Mouse (Mus musculus) thymus, adult 2 months (tissue): ENCODE data around the gene Itga5. TPM values are rescaled to one million over a fixed set of nuclear protein-coding genes. Genes with fewer than 3 reads are reported as not detected.
A peak's percentile ranks its signal among the peaks of the same experiment; 100 is the strongest.

ENCODE experiments used
- DNase-seq: peaks from one replicate; pipeline ENCODE4 v3.0.0; 2021
- H3K27ac ChIP-seq: fragments of 200-500 bp; 2 replicates; pipeline ENCODE4 v1.5.1; 2012; ENCODE audit warnings: low read length, control low read depth; ENCODE audit not compliant: control insufficient read depth, insufficient read depth
- H3K27me3 ChIP-seq: fragments of 200-500 bp; 2 replicates; pipeline ENCODE4 v1.6.1; 2012; ENCODE audit warnings: mild to moderate bottlenecking, low read length, moderate library complexity, mixed read lengths; ENCODE audit not compliant: control insufficient read depth, insufficient read depth
- H3K36me3 ChIP-seq: fragments of 200-500 bp; 2 replicates; pipeline ENCODE4 v1.6.1; 2012; ENCODE audit warnings: mild to moderate bottlenecking, low read length, moderate library complexity; ENCODE audit not compliant: control insufficient read depth, insufficient read depth
- H3K4me1 ChIP-seq: fragments of 200-500 bp; replicated peaks from 2 replicates; pipeline ENCODE4 v1.6.1; 2012; ENCODE audit warnings: low read length; ENCODE audit not compliant: control insufficient read depth, insufficient read depth
- H3K4me3 ChIP-seq: fragments of 200-500 bp; 2 replicates; pipeline ENCODE4 v1.5.1; 2012; ENCODE audit warnings: mild to moderate bottlenecking, low read length, control low read depth, moderate library complexity; ENCODE audit not compliant: control insufficient read depth, insufficient read depth
- CTCF ChIP-seq: fragments of 200-500 bp; IDR thresholded peaks from 2 replicates; pipeline ENCODE4 v1.5.1; 2012; ENCODE audit warnings: mild to moderate bottlenecking, control low read depth, low read length, moderate library complexity, borderline replicate concordance; ENCODE audit not compliant: control insufficient read depth, poor library complexity, insufficient read depth; ENCODE audit errors: extremely low read depth
- POLR2A ChIP-seq: fragments of 200-500 bp; IDR thresholded peaks from 2 replicates; pipeline ENCODE4 v1.6.1; 2012; ENCODE audit warnings: mild to moderate bottlenecking, low read length, control low read depth, moderate library complexity; ENCODE audit not compliant: control insufficient read depth, poor library complexity, insufficient read depth; ENCODE audit errors: extremely low read depth
- WGBS: fragments of 180-500 bp; shearing (Covaris S2); methylation state at CpG from one replicate; pipeline ENCODE4 v1.1.7; 2018; 5-methylcytosine and 5-hydroxymethylcytosine counted together
- polyA plus RNA-seq: library from polyadenylated mRNA; depleted of rRNA; stranded (reverse); fragments of >200 nt; gene quantifications from 2 replicates; pipeline ENCODE4 v1.2.3, GENCODE M21; 2012

Itga5 gene
- polyA plus RNA-seq, 1 experiment: 20.7 TPM

DNA sequence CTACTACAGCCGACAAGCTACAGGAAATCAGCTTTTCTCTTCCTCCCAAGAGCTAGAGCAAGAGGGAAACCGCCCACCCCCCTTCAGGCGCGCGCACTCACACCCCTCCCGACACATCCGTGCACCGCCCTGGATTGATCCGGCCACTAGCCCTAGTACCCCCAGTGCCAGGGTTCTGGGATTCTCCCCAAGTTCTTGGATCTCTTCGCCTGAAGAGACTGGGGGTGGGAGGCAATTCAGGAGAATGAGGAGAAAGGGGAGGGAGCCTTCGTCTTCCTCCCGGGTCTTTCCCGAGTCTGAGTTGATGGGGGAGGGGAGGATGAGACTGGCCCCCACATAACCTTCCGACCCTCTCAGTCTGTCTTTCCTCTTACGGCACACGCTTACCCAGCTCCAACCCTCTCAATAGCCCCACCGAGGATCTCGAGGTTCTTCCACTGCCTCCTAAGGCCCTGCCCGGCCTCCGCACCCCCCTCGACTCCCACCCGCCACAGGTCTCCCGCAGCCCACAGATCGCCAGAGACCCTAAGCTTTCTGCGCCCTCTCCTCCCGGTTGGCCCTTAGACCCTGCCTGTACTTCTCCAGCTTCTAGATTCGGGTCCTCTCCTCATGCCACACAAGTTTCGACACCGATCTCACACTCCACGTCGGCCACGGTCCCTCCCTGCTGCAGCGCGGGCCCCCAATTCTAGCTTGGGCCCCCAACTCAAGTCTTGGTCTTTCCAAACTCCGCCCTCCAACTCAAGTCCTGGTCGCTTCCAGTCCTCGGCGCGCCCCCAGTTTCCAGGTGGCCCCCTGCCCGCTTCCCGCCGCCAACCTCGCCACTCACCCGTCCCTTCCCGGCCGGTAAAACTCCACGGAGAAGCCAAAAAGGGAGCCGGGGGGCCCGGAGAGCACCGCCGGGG, 840 bp downstream of the Itga5 start:
- Histone ChIP-seq H3K4me3 (peak overlapping the region; percentile 76), H3K27me3 (no peaks in the 10 kb centered on the region; the same call in 1 of the 2 replicates), H3K36me3 (no peaks in the 10 kb centered on the region), H3K27ac (peak overlapping the region; percentile 63; the same call in 1 of the 2 replicates), H3K4me1 (peaks cover 22% of the 10 kb centered on the region)
- TF ChIP-seq POLR2A (peak; percentile 24; the same call in 1 of the 2 replicates), CTCF (no peak)
- WGBS: under 1% methylated on average over 51 of the region's 51 CpGs
- peak; percentile 71 for DNase-seq

DNA sequence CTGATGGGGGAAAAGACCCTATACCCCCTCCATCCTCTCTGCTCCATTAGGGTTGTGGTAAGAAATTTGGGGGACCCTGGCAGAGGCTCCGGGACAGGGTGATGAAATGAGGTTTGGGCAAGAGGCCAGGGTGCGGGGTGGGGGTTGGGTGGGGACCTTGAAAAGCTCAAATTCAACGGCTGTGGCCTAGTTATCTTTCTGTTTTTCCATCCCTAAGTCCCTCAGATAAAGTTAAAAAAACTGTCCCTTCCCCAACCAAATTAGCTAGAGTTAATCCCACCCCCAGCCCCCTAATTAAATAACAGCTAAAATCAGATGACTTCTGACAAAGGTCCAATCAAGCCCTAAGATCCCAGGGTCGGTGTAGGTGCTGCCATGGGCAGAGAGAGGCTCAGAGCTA, 1.8 kb downstream of the Itga5 start:
- H3K27me3 ChIP-seq: no peaks in the 10 kb centered on the region; the same call in 1 of the 2 replicates
- H3K27ac ChIP-seq: peak overlapping the region; percentile 73
- 23% methylated on average over 4 of the region's 4 CpGs for WGBS
- H3K4me1 ChIP-seq: peaks cover 22% of the 10 kb centered on the region
- peak overlapping the region; percentile 12; the same call in 1 of the 2 replicates for H3K4me3 ChIP-seq
- no peak for DNase-seq
- TF ChIP-seq POLR2A (no peak), CTCF (no peak)
- no peaks in the 10 kb centered on the region for H3K36me3 ChIP-seq

DNA sequence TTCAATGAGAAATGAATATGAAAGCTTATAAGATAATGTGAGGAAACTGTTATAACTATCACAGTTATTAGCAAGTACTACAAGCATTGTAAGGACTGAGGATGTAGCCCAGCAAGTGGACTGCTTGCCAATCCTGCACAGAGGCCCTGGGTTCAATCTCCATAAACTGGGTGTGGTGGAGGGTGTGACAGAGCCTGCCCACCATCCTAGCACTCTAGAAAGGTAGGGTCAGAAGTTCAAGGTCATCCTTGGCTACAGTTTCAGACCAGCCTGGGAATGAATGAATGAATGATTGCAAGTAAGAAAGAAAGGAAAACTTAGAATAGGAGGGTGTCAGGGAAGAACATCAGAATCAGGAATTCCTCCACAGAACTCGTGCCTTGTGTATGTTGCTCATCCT, 2.8 kb downstream of the Itga5 start:
- Histone ChIP-seq H3K4me3 (no peak overlapping the region), H3K27me3 (no peaks in the 10 kb centered on the region; the same call in 1 of the 2 replicates), H3K4me1 (peaks cover 22% of the 10 kb centered on the region), H3K27ac (no peak overlapping the region), H3K36me3 (no peaks in the 10 kb centered on the region)
- DNase-seq: no peak
- TF ChIP-seq CTCF: no peak
- TF ChIP-seq POLR2A: no peak
- WGBS: 65% methylated on average over 1 of the region's 1 CpGs

DNA sequence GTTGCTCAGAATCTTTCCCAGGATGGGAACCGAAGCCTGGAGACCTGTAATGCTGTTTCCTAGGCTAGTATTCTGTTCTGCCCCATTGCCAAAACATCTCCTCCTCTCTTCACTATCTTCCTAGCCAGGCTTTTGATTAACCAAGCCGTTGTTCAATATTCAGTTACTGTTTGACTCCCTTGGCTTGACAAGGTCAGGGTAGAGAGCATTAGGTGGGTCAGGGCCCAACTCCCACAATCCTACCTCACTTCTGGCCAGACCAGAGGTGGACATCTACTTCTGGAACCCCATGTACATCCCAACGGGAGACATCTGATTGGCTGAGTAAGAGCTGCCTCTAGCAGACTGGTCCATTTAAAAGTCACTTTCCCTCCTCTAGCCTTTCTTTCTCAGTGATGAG, 3.6 kb downstream of the Itga5 start:
- H3K27me3 ChIP-seq: no peaks in the 10 kb centered on the region; the same call in 1 of the 2 replicates
- H3K4me1 ChIP-seq: peaks cover 22% of the 10 kb centered on the region
- WGBS: 94% methylated on average over 3 of the region's 3 CpGs
- no peak for TF ChIP-seq POLR2A
- TF ChIP-seq CTCF: no peak
- no peaks in the 10 kb centered on the region for H3K36me3 ChIP-seq
- no peak for DNase-seq
- H3K4me3 ChIP-seq: no peak overlapping the region
- H3K27ac ChIP-seq: no peak overlapping the region

DNA sequence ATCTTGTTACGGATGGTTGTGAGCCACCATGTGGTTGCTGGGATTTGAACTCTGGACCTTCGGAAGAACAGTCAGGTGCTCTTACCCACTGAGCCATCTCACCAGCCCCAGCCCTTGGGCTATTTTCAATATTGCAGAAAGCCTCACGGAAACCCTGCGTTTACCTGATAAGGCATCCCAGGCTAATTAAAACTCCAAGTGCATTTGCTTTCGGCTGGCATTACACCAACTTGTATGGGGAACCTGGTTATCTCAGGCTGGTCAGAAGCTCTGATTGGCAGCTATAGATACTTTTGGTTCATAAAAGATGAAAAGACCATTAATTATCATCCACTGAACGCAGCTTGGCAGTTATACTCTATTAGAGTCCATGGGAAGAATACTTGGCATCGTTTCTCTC, 4.2 kb downstream of the Itga5 start:
- Histone ChIP-seq H3K4me3 (no peak overlapping the region), H3K4me1 (peaks cover 22% of the 10 kb centered on the region), H3K36me3 (no peaks in the 10 kb centered on the region), H3K27me3 (no peaks in the 10 kb centered on the region; the same call in 1 of the 2 replicates), H3K27ac (no peak overlapping the region)
- 95% methylated on average over 7 of the region's 7 CpGs for WGBS
- DNase-seq: no peak
- TF ChIP-seq CTCF (no peak), POLR2A (no peak)

DNA sequence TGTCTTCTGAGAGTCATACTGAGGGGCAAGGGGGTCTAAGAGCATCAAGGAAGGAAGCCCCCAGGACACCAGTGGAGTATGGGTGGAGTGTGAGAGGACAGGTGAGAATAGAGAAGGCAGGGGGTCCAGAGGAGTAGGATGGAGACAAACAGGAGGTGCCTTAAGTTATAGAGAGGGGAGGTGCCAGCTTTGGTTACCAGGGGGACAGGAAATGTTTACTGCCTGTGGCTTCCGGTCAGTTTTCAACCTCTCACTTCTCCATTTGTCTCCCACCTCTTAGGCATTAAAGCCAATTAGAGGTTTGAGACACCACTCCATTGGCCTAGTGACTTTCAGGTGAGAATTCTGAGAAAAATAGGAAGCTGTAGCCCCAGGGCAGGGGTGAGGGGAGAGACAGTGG, 5.3 kb downstream of the Itga5 start:
- no peaks in the 10 kb centered on the region for H3K27me3 ChIP-seq
- no peak for DNase-seq
- TF ChIP-seq CTCF (no peak), POLR2A (no peak)
- H3K27ac ChIP-seq: no peak overlapping the region
- no peak overlapping the region for H3K4me3 ChIP-seq
- peaks cover 18% of the 10 kb centered on the region for H3K4me1 ChIP-seq
- H3K36me3 ChIP-seq: no peaks in the 10 kb centered on the region
- WGBS: 21% methylated on average over 1 of the region's 1 CpGs
